Mouse (Mus musculus): ENCODE results near the gene Ell3. TPM values are rescaled to one million over a fixed set of nuclear protein-coding genes. Genes with fewer than 3 reads are reported as not detected.
"Not testable (repeated sequence)": the region's sequence is repeated elsewhere in the genome, so short reads cannot be mapped to it uniquely, and the experiment has no call there.

The Ell3 gene
- polyA plus RNA-seq, 1 experiment from 2014 or later: 2.9 TPM

GRCm38 (mm10) chr2:121472783-121473182 is 28.7 kb upstream of the Ell3 start:
- 100% methylated on average over 3 of the region's 3 CpGs for WGBS
- not testable (repeated sequence) for H3K27ac ChIP-seq (ENCODE audit: low read length); H3K9ac ChIP-seq (ENCODE audit: low read depth, low read length); H3K4me2 ChIP-seq (ENCODE audit: low read length); H3K36me3 ChIP-seq (ENCODE audit: control insufficient read depth, insufficient read depth, low read length); ATAC-seq; H3K27me3 ChIP-seq (ENCODE audit: control insufficient read depth, insufficient read depth, low read depth, low read length); H3K4me1 ChIP-seq (ENCODE audit: control insufficient read depth, insufficient read depth, low read length); H3K9me3 ChIP-seq (replicated peaks; ENCODE audit: control insufficient read depth, low read length, poor library complexity, severe bottlenecking); H3K4me3 ChIP-seq (ENCODE audit: low read depth, low read length)

GRCm38 (mm10) chr2:121468982-121469381 is 24.9 kb upstream of the Ell3 start:
- H3K4me2 ChIP-seq (ENCODE audit: low read length); ATAC-seq; H3K4me3 ChIP-seq (ENCODE audit: low read depth, low read length); H3K27ac ChIP-seq (ENCODE audit: low read length); H3K4me1 ChIP-seq (ENCODE audit: control insufficient read depth, insufficient read depth, low read length); H3K9ac ChIP-seq (ENCODE audit: low read depth, low read length); H3K27me3 ChIP-seq (ENCODE audit: control insufficient read depth, insufficient read depth, low read depth, low read length); H3K36me3 ChIP-seq (ENCODE audit: control insufficient read depth, insufficient read depth, low read length); H3K9me3 ChIP-seq (replicated peaks; ENCODE audit: control insufficient read depth, low read length, poor library complexity, severe bottlenecking): not testable (repeated sequence)
- 100% methylated on average over 1 of the region's 6 CpGs for WGBS

- Histone ChIP-seq H3K4me2 (ENCODE audit: low read length) (no peak overlapping the region), H3K9ac (ENCODE audit: low read depth, low read length) (no peak overlapping the region), H3K4me3 (ENCODE audit: low read depth, low read length) (no peak overlapping the region), H3K27ac (ENCODE audit: low read length) (no peak overlapping the region), H3K4me1 (ENCODE audit: control insufficient read depth, insufficient read depth, low read length) (peaks cover 13% of the 10 kb centered on the region), H3K27me3 (ENCODE audit: control insufficient read depth, insufficient read depth, low read depth, low read length) (no peaks in the 10 kb centered on the region), H3K36me3 (ENCODE audit: control insufficient read depth, insufficient read depth, low read length) (no peaks in the 10 kb centered on the region; the same call in 1 of the 2 replicates), H3K9me3 (replicated peaks; ENCODE audit: control insufficient read depth, low read length, poor library complexity, severe bottlenecking) (no peaks in the 10 kb centered on the region)
- 66% methylated on average over 2 of the region's 2 CpGs for WGBS
- no peak for ATAC-seq
Measured at GRCm38 (mm10) chr2:121460071-121460470, 16.0 kb upstream of the Ell3 start.

GRCm38 (mm10) chr2:121456692-121457642 is 12.9 kb upstream of the Ell3 start, which contains the start of gene Serinc4:
Gene Serinc4 (minus strand): TSS chr2:121456781.
- Histone ChIP-seq H3K4me3 (ENCODE audit: low read depth, low read length) (peak within 1 kb of the TSS; percentile 69), H3K4me2 (ENCODE audit: low read length) (peak within 1 kb of the TSS; percentile 74), H3K4me1 (ENCODE audit: control insufficient read depth, insufficient read depth, low read length) (peaks cover 13% of the 10 kb centered on the region), H3K9me3 (replicated peaks; ENCODE audit: control insufficient read depth, low read length, poor library complexity, severe bottlenecking) (no peaks in the 10 kb centered on the region), H3K27me3 (ENCODE audit: control insufficient read depth, insufficient read depth, low read depth, low read length) (no peaks in the 10 kb centered on the region), H3K27ac (ENCODE audit: low read length) (peak within 1 kb of the TSS; percentile 78), H3K9ac (ENCODE audit: low read depth, low read length) (peak within 1 kb of the TSS; percentile 61), H3K36me3 (ENCODE audit: control insufficient read depth, insufficient read depth, low read length) (no peaks in the 10 kb centered on the region; the same call in 1 of the 2 replicates)
- ATAC-seq: peak; percentile 93
- 2% methylated on average over 41 of the region's 41 CpGs for WGBS

- WGBS: 88% methylated on average over 5 of the region's 5 CpGs
- Histone ChIP-seq H3K4me1 (ENCODE audit: control insufficient read depth, insufficient read depth, low read length) (peaks cover 21% of the 10 kb centered on the region), H3K4me3 (ENCODE audit: low read depth, low read length) (no peak overlapping the region), H3K27me3 (ENCODE audit: control insufficient read depth, insufficient read depth, low read depth, low read length) (no peaks in the 10 kb centered on the region), H3K9me3 (replicated peaks; ENCODE audit: control insufficient read depth, low read length, poor library complexity, severe bottlenecking) (no peaks in the 10 kb centered on the region), H3K27ac (ENCODE audit: low read length) (no peak overlapping the region), H3K36me3 (ENCODE audit: control insufficient read depth, insufficient read depth, low read length) (no peaks in the 10 kb centered on the region; the same call in 1 of the 2 replicates), H3K9ac (ENCODE audit: low read depth, low read length) (no peak overlapping the region), H3K4me2 (ENCODE audit: low read length) (no peak overlapping the region)
- ATAC-seq: no peak
Measured at GRCm38 (mm10) chr2:121455534-121455933, 11.5 kb upstream of the Ell3 start.

- no peak for ATAC-seq
- Histone ChIP-seq H3K27me3 (ENCODE audit: control insufficient read depth, insufficient read depth, low read depth, low read length) (no peaks in the 10 kb centered on the region), H3K4me1 (ENCODE audit: control insufficient read depth, insufficient read depth, low read length) (peaks cover 27% of the 10 kb centered on the region), H3K4me3 (ENCODE audit: low read depth, low read length) (no peak overlapping the region), H3K9ac (ENCODE audit: low read depth, low read length) (no peak overlapping the region), H3K4me2 (ENCODE audit: low read length) (no peak overlapping the region), H3K9me3 (replicated peaks; ENCODE audit: control insufficient read depth, low read length, poor library complexity, severe bottlenecking) (no peaks in the 10 kb centered on the region), H3K27ac (ENCODE audit: low read length) (no peak overlapping the region), H3K36me3 (ENCODE audit: control insufficient read depth, insufficient read depth, low read length) (no peaks in the 10 kb centered on the region; the same call in 1 of the 2 replicates)
- 89% methylated on average over 6 of the region's 6 CpGs for WGBS
Measured at GRCm38 (mm10) chr2:121453917-121454316, 9.8 kb upstream of the Ell3 start.

- H3K9ac ChIP-seq (ENCODE audit: low read depth, low read length): no peak within 1 kb of the TSS
- H3K4me2 ChIP-seq (ENCODE audit: low read length): no peak within 1 kb of the TSS
- H3K27ac ChIP-seq (ENCODE audit: low read length): no peak within 1 kb of the TSS
- H3K27me3 ChIP-seq (ENCODE audit: control insufficient read depth, insufficient read depth, low read depth, low read length): no peaks in the 10 kb centered on the region
- 87% methylated on average over 4 of the region's 4 CpGs for WGBS
- no peaks in the 10 kb centered on the region for H3K36me3 ChIP-seq (ENCODE audit: control insufficient read depth, insufficient read depth, low read length)
- H3K4me1 ChIP-seq (ENCODE audit: control insufficient read depth, insufficient read depth, low read length): peaks cover 32% of the 10 kb centered on the region
- ATAC-seq: no peak
- no peaks in the 10 kb centered on the region for H3K9me3 ChIP-seq (replicated peaks; ENCODE audit: control insufficient read depth, low read length, poor library complexity, severe bottlenecking)
- H3K4me3 ChIP-seq (ENCODE audit: low read depth, low read length): no peak within 1 kb of the TSS
Measured at GRCm38 (mm10) chr2:121452990-121453389, 8.9 kb upstream of the Ell3 start, which contains the start of gene Hypk. Gene Hypk (plus strand): TSS chr2:121453290.

GRCm38 (mm10) chr2:121452361-121452760 is 8.3 kb upstream of the Ell3 start:
- H3K9ac ChIP-seq (ENCODE audit: low read depth, low read length): no peak overlapping the region
- H3K4me1 ChIP-seq (ENCODE audit: control insufficient read depth, insufficient read depth, low read length): peaks cover 29% of the 10 kb centered on the region
- no peak overlapping the region for H3K4me2 ChIP-seq (ENCODE audit: low read length)
- no peak overlapping the region for H3K4me3 ChIP-seq (ENCODE audit: low read depth, low read length)
- no peak for ATAC-seq
- no peak overlapping the region for H3K27ac ChIP-seq (ENCODE audit: low read length)
- no peaks in the 10 kb centered on the region for H3K9me3 ChIP-seq (replicated peaks; ENCODE audit: control insufficient read depth, low read length, poor library complexity, severe bottlenecking)
- H3K36me3 ChIP-seq (ENCODE audit: control insufficient read depth, insufficient read depth, low read length): no peaks in the 10 kb centered on the region
- H3K27me3 ChIP-seq (ENCODE audit: control insufficient read depth, insufficient read depth, low read depth, low read length): no peaks in the 10 kb centered on the region
- 83% methylated on average over 4 of the region's 4 CpGs for WGBS

GRCm38 (mm10) chr2:121450093-121450492 is 6.0 kb upstream of the Ell3 start:
- Histone ChIP-seq H3K36me3 (ENCODE audit: control insufficient read depth, insufficient read depth, low read length) (no peaks in the 10 kb centered on the region), H3K4me2 (ENCODE audit: low read length) (peak overlapping the region; percentile 97), H3K4me3 (ENCODE audit: low read depth, low read length) (peak overlapping the region; percentile 95), H3K27me3 (ENCODE audit: control insufficient read depth, insufficient read depth, low read depth, low read length) (no peaks in the 10 kb centered on the region), H3K4me1 (ENCODE audit: control insufficient read depth, insufficient read depth, low read length) (peaks cover 22% of the 10 kb centered on the region), H3K9ac (ENCODE audit: low read depth, low read length) (peak overlapping the region; percentile 89), H3K9me3 (replicated peaks; ENCODE audit: control insufficient read depth, low read length, poor library complexity, severe bottlenecking) (no peaks in the 10 kb centered on the region), H3K27ac (ENCODE audit: low read length) (peak overlapping the region; percentile 93)
- 5% methylated on average over 7 of the region's 7 CpGs for WGBS
- peak; percentile 15; the same call in 1 of the 2 replicates for ATAC-seq
